Mouse (Mus musculus) small intestine, adult 2 months (tissue): ENCODE data around the gene Gm26620.
A peak's percentile ranks its signal among the peaks of the same experiment; 100 is the strongest.

Experiments
- CTCF ChIP-seq: fragments of 200-500 bp; IDR thresholded peaks from 2 replicates; pipeline ENCODE4 v1.5.1; 2012; ENCODE audit warnings: low read depth, mild to moderate bottlenecking, control low read depth, inconsistent platforms, low read length, moderate library complexity, mixed read lengths; ENCODE audit not compliant: insufficient replicate concordance, insufficient read length; ENCODE audit errors: extremely low read depth
- POLR2A ChIP-seq: fragments of 200-500 bp; IDR thresholded peaks from 2 replicates; pipeline ENCODE4 v1.6.1; 2012; ENCODE audit warnings: low read depth, mild to moderate bottlenecking, control low read depth, inconsistent platforms, low read length, moderate library complexity

DNA sequence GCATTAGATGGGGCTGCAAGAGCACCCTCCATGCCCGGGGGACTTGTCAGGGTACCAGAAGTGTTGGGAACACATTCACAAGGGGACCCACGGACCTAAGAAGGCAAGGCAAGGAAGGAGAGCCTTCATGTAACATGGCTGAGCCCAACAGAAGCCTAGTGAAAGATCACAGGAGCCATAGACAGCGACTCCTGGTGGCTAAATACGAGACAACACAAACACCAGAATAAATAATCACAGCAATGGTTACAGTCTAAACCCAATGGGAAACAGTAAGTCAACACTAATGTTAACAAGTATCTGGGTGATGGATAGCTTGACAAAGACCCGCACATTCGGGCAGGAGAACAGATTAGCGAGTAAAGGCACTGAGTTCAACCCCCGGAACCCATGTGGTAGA lies 40.5 kb upstream of the Gm26620 start:
- TF ChIP-seq POLR2A (no peak), CTCF (peak; percentile 37; the same call in 1 of the 2 replicates)
